Mouse (Mus musculus) kidney, embryonic 14.5 days (tissue): Measurements from ENCODE around the gene Apbb1. TPM values are rescaled to one million over a fixed set of nuclear protein-coding genes. Genes with fewer than 3 reads are reported as not detected.

Source experiments
- ATAC-seq: fragments of 200-750 bp; cut with Nextera tagmentation; 2 replicates; pipeline ENCODE4 v1.8.0; 2017; ENCODE audit warnings: moderate number of reproducible peaks, mild to moderate bottlenecking, moderate TSS enrichment, moderate library complexity; ENCODE audit not compliant: low FRiP score, low TSS enrichment
- H3K27ac ChIP-seq: fragments of 300-500 bp; sonication (generic); 2 replicates; pipeline ENCODE4 v1.5.1; 2014; ENCODE audit warnings: low read depth, mild to moderate bottlenecking, low read length, moderate library complexity, mixed read lengths
- H3K27me3 ChIP-seq: fragments of 300-500 bp; sonication (generic); 2 replicates; pipeline ENCODE4 v1.6.1; 2014; ENCODE audit warnings: mild to moderate bottlenecking, low read length; ENCODE audit not compliant: control insufficient read depth, insufficient read depth
- H3K36me3 ChIP-seq: fragments of 300-500 bp; sonication (generic); 2 replicates; pipeline ENCODE4 v1.6.1; 2014; ENCODE audit warnings: low read length, mixed read lengths; ENCODE audit not compliant: control insufficient read depth, insufficient read depth
- H3K4me1 ChIP-seq: fragments of 300-500 bp; sonication (generic); 2 replicates; pipeline ENCODE4 v1.6.1; 2014; ENCODE audit warnings: low read length, mixed read lengths; ENCODE audit not compliant: control insufficient read depth, insufficient read depth
- H3K4me2 ChIP-seq: fragments of 300-500 bp; sonication (generic); replicated peaks from 2 replicates; pipeline ENCODE4 v1.6.1; 2014; ENCODE audit warnings: low read depth, mild to moderate bottlenecking, low read length
- H3K4me3 ChIP-seq: fragments of 300-500 bp; sonication (generic); 2 replicates; pipeline ENCODE4 v1.5.1; 2014; ENCODE audit warnings: mild to moderate bottlenecking, low read length
- H3K9ac ChIP-seq: fragments of 300-500 bp; sonication (generic); 2 replicates; pipeline ENCODE4 v1.6.1; 2014; ENCODE audit warnings: low read depth, mild to moderate bottlenecking, low read length, moderate library complexity
- H3K9me3 ChIP-seq: fragments of 300-500 bp; sonication (generic); 2 replicates; pipeline ENCODE4 v1.6.1; 2016; ENCODE audit warnings: low read length; ENCODE audit not compliant: control insufficient read depth
- whole genome bisulfite sequencing: fragments of 180-500 bp; shearing (Covaris S2); extraction: QIAGEN DNeasy Blood & Tissue Kit; methylation state at CpG from one replicate; pipeline ENCODE4 v1.1.7; 2014; 5-methylcytosine and 5-hydroxymethylcytosine counted together
- polyA plus RNA-seq: library from polyadenylated mRNA; unstranded; fragments of >200 nt; fragmentation: Nextera tagmentation; extraction: Ambion mirVana; gene quantifications from 2 replicates; pipeline ENCODE4 v1.2.1, GENCODE M21; 2014

Gene Apbb1
- polyA plus RNA-seq, 1 experiment from 2014 or later, result 40.1 TPM

DNA sequence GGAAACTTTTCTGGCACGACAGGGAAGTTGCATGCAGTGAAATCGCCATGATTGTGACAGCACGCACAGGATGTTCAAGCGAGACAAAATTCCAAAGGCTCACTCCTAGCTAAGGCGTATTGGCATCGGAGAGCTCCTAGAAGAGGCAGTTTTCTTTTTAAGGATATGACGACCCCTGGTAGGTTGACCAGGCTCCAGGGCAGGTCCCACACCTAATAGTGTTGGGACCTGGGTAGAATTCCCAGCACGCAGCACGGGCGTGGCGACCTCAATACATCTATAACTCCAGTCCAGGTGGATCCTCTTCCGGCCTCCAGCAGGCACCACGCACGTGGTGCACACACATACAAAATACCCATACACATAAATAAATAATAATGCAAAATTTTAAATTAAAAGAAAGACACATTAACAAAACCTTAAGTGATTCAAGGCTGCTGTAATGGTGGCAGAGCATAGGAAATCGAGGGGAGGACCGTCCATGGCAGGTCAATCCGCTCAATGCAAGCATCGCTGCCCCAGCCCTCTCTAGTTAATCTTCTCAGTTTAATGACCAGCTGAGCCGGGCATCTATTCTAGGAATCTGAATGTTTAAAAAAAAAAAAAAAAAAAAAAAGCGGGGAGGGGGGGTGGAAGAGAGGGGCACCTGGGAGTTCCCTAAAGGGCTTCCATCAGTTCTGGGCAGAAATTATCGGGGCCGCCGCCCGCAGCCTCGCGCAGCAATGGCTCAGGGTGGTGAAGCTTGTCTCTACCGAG is 27.8 kb downstream of the Apbb1 start:
- H3K4me2 ChIP-seq, result peak overlapping the region; percentile 67
- H3K36me3 ChIP-seq, result peaks cover 13% of the 10 kb centered on the region
- 23% methylated on average over 26 of the region's 27 CpGs for WGBS
- peak overlapping the region; percentile 69; the same call in 1 of the 2 replicates for H3K9ac ChIP-seq
- no peaks in the 10 kb centered on the region for H3K27me3 ChIP-seq
- H3K9me3 ChIP-seq, result no peaks in the 10 kb centered on the region
- H3K27ac ChIP-seq, result no peak overlapping the region
- ATAC-seq, result no peak; the same call in 1 of the 2 replicates
- peaks cover 10% of the 10 kb centered on the region; the same call in 1 of the 2 replicates for H3K4me1 ChIP-seq
- H3K4me3 ChIP-seq, result peak overlapping the region; percentile 67

DNA sequence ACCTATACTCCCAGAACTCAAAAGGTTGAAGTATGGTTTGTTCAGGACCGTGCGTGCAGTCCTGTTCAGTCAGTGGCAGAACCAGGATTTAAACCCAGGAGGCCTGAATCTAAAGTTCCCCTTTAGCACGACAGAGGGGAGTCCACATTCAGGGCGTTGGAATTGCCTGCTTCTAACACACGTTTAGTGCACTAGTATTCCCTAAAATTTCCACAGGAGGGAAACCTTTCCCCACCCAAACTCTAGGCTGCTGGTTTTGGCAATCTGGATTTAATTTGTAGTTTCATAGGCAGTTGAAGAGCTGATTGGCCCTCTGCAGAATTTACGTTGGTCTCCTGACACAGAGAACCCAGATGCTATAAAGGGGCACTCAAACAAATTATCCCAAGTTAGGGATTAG is 32.4 kb downstream of the Apbb1 start:
- H3K9me3 ChIP-seq, result no peaks in the 10 kb centered on the region
- 42% methylated on average over 6 of the region's 6 CpGs for WGBS
- no peak overlapping the region for H3K9ac ChIP-seq
- H3K36me3 ChIP-seq, result no peaks in the 10 kb centered on the region
- 0 out of 2 replicates have a peak, but pooled peaks cover 3% of the 10 kb centered on the region for H3K4me1 ChIP-seq
- no peak for ATAC-seq
- no peaks in the 10 kb centered on the region for H3K27me3 ChIP-seq
- no peak overlapping the region for H3K27ac ChIP-seq
- H3K4me3 ChIP-seq, result no peak overlapping the region
- H3K4me2 ChIP-seq, result no peak overlapping the region

GRCm38 (mm10) chr7:105547970-105548369 is 33.5 kb downstream of the Apbb1 start:
- Histone ChIP-seq H3K4me2 (no peak overlapping the region), H3K4me3 (no peak overlapping the region), H3K27ac (no peak overlapping the region), H3K9ac (no peak overlapping the region), H3K4me1 (no peaks in the 10 kb centered on the region), H3K27me3 (no peaks in the 10 kb centered on the region), H3K36me3 (no peaks in the 10 kb centered on the region), H3K9me3 (no peaks in the 10 kb centered on the region)
- WGBS, result 64% methylated on average over 7 of the region's 7 CpGs
- ATAC-seq, result no peak

DNA sequence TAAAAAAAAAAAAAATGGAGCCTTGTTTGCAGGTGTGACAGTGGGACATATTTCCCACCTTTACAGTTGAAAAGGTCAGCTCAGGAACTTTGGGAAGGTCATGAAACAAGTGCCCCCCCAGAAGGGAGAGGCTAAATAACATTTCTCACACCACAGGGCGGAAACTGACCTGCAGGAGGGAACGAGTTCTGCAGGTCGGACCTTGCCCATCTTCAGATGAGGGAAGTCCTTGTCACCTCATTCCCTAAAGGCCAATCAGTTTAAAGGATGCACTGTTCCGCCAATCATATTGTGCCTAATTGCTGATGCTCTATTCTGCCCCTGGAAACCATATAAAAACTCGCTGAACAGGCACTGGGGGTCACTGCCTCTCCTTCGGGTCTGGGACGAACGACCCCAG is 35.5 kb downstream of the Apbb1 start:
- WGBS, result 69% methylated on average over 8 of the region's 8 CpGs
- Histone ChIP-seq H3K36me3 (no peaks in the 10 kb centered on the region), H3K4me1 (no peaks in the 10 kb centered on the region), H3K4me3 (no peak overlapping the region), H3K27ac (no peak overlapping the region), H3K9ac (no peak overlapping the region), H3K27me3 (no peaks in the 10 kb centered on the region), H3K9me3 (no peaks in the 10 kb centered on the region), H3K4me2 (no peak overlapping the region)
- ATAC-seq, result no peak

GRCm38 (mm10) chr7:105534162-105534561 is 47.3 kb downstream of the Apbb1 start:
- H3K27me3 ChIP-seq, result no peaks in the 10 kb centered on the region
- H3K9ac ChIP-seq, result no peak overlapping the region
- H3K4me3 ChIP-seq, result no peak overlapping the region
- H3K4me1 ChIP-seq, result no peaks in the 10 kb centered on the region
- H3K27ac ChIP-seq, result no peak overlapping the region
- no peaks in the 10 kb centered on the region for H3K9me3 ChIP-seq
- ATAC-seq, result no peak
- WGBS, result 82% methylated on average over 3 of the region's 3 CpGs
- no peaks in the 10 kb centered on the region for H3K36me3 ChIP-seq
- H3K4me2 ChIP-seq, result no peak overlapping the region

DNA sequence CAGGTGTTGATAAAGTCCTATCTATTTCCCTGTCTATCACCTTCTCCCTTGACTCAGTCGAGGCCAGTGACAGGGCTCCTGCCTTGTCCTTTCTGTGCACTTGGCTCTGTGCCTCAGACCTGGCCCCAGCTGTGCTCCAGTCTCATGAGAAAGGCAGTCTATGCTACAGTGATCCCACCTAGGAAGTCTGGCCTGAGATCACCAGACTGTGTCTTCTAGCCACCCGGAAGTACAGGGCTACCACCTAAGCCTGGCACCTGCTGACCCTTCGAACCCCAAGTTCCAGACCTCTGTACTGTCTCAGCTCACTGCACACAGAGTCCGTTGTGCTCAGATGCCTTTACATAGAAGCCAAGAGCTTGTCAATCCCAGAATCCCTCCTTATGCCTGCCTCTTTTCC is 53.4 kb downstream of the Apbb1 start:
- peak; percentile 50 for ATAC-seq
- no peak overlapping the region for H3K27ac ChIP-seq
- no peak overlapping the region for H3K9ac ChIP-seq
- no peaks in the 10 kb centered on the region for H3K4me1 ChIP-seq
- WGBS, result 67% methylated on average over 4 of the region's 4 CpGs
- H3K27me3 ChIP-seq, result no peaks in the 10 kb centered on the region
- H3K4me2 ChIP-seq, result no peak overlapping the region
- H3K9me3 ChIP-seq, result no peaks in the 10 kb centered on the region
- no peaks in the 10 kb centered on the region for H3K36me3 ChIP-seq
- no peak overlapping the region for H3K4me3 ChIP-seq

DNA sequence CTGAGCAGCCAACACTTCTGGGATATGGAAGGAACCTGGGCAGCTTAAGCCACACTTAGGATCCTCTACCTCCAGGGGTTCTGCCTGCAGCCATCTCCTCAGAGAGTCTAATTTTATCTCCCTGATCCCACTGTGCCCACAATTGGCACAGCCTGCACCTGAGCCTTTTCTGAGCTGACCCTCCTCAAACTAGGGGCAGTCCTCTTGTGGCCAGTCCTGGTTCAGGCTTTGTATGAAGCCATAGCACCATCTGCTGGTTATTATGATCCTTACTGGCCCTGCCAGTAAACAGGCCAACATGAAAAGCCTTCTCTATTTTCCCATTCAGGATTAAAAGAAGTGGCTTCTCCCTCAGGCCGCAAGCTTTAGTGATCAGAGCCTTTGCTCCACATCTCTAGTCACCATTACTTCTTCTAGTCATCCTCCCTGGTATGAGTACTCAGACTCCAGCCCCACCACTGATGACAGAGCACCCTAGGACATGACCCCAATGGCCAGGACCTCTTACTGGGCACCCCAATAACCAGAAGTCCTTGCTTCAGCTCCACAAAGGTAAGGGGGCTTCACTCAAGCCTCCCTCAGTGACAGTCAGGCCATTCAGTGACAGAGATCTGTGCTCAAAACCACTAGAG is 54.0 kb downstream of the Apbb1 start:
- WGBS, result 60% methylated on average over 1 of the region's 1 CpGs
- Histone ChIP-seq H3K4me3 (no peak overlapping the region), H3K27ac (no peak overlapping the region), H3K9me3 (no peaks in the 10 kb centered on the region), H3K27me3 (no peaks in the 10 kb centered on the region), H3K4me2 (no peak overlapping the region), H3K9ac (no peak overlapping the region), H3K4me1 (no peaks in the 10 kb centered on the region), H3K36me3 (no peaks in the 10 kb centered on the region)
- ATAC-seq, result peak; percentile 81; the same call in 1 of the 2 replicates

GRCm38 (mm10) chr7:105524222-105524621 is 57.2 kb downstream of the Apbb1 start:
- no peak for ATAC-seq
- no peak overlapping the region for H3K4me2 ChIP-seq
- H3K9ac ChIP-seq, result no peak overlapping the region
- no peak overlapping the region for H3K4me3 ChIP-seq
- no peaks in the 10 kb centered on the region for H3K4me1 ChIP-seq
- 91% methylated on average over 2 of the region's 2 CpGs for whole genome bisulfite sequencing
- no peaks in the 10 kb centered on the region for H3K36me3 ChIP-seq
- no peaks in the 10 kb centered on the region for H3K9me3 ChIP-seq
- no peak overlapping the region for H3K27ac ChIP-seq
- H3K27me3 ChIP-seq, result no peaks in the 10 kb centered on the region

DNA sequence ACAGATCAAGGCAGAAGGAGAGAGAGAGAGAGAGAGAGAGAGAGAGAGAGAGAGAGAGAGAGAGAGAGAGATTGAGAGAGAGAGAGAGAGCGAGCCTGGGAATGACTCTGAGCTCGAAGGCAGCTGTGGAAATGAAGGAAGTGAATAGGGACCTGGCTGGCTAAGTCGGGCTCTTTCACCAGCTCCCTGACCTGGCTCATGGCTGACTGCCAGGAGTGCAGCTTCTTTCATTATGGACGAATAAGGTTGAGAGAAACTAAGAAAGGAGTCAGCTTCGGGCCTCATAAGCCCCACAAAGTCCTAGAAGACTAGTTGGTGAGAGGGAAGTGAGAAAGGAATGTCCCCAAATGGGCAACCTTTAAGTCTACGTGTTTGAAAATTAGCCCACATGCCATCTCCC is 61.3 kb downstream of the Apbb1 start:
- H3K4me1 ChIP-seq, result no peaks in the 10 kb centered on the region
- no peaks in the 10 kb centered on the region for H3K36me3 ChIP-seq
- no peak for ATAC-seq
- H3K27me3 ChIP-seq, result no peaks in the 10 kb centered on the region
- no peak overlapping the region for H3K4me3 ChIP-seq
- no peaks in the 10 kb centered on the region for H3K9me3 ChIP-seq
- no peak overlapping the region for H3K9ac ChIP-seq
- WGBS, result 18% methylated on average over 6 of the region's 6 CpGs
- no peak overlapping the region for H3K4me2 ChIP-seq
- no peak overlapping the region for H3K27ac ChIP-seq
